Mouse (Mus musculus) embryonic facial prominence, embryonic 12.5 days (tissue): ENCODE measurements at regions not wholly inside any gene's neighbourhood (a gene's known extent, or its start where the extent isn't known, plus 50 kb on each side); places are given as distances from the start of the nearest gene placed in this dataset.

Experiments used
- ATAC-seq: fragments of 200-750 bp; cut with Nextera tagmentation; 2 replicates; pipeline ENCODE4 v1.8.0; 2017; ENCODE audit not compliant: insufficient number of reproducible peaks, insufficient read depth, low FRiP score, low TSS enrichment
- H3K27ac ChIP-seq: fragments of 300-500 bp; sonication (generic); 2 replicates; pipeline ENCODE4 v1.5.1; 2016; ENCODE audit warnings: mild to moderate bottlenecking
- H3K27me3 ChIP-seq: fragments of 300-500 bp; sonication (generic); 2 replicates; pipeline ENCODE4 v1.6.1; 2016; ENCODE audit warnings: mild to moderate bottlenecking, moderate library complexity
- H3K36me3 ChIP-seq: fragments of 300-500 bp; sonication (generic); 2 replicates; pipeline ENCODE4 v1.6.1; 2016; ENCODE audit warnings: mild to moderate bottlenecking
- H3K4me1 ChIP-seq: fragments of 300-500 bp; sonication (generic); 2 replicates; pipeline ENCODE4 v1.6.1; 2016
- H3K4me2 ChIP-seq: fragments of 300-500 bp; sonication (generic); replicated peaks from 2 replicates; pipeline ENCODE4 v1.6.1; 2016; ENCODE audit warnings: mild to moderate bottlenecking, moderate library complexity
- H3K4me3 ChIP-seq: fragments of 300-500 bp; sonication (generic); 2 replicates; pipeline ENCODE4 v1.5.1; 2016; ENCODE audit warnings: mild to moderate bottlenecking
- H3K9ac ChIP-seq: fragments of 300-500 bp; sonication (generic); 2 replicates; pipeline ENCODE4 v1.6.1; 2016; ENCODE audit warnings: mild to moderate bottlenecking, moderate library complexity
- H3K9me3 ChIP-seq: fragments of 300-500 bp; sonication (generic); 2 replicates; pipeline ENCODE4 v1.6.1; 2016; ENCODE audit warnings: mild to moderate bottlenecking, moderate library complexity
- WGBS: fragments of 180-500 bp; shearing (Covaris S2); methylation state at CpG from one replicate; pipeline ENCODE4 v1.1.7; 2016; 5-methylcytosine and 5-hydroxymethylcytosine counted together

GRCm38 (mm10) chr5:118448884-118449515, 111.5 kb upstream of the Med13l start:
- Histone ChIP-seq H3K4me1 (peaks cover 3% of the 10 kb centered on the region; the same call in 1 of the 2 replicates), H3K4me3 (no peak overlapping the region), H3K4me2 (no peak overlapping the region), H3K9me3 (no peaks in the 10 kb centered on the region), H3K9ac (no peak overlapping the region), H3K27ac (no peak overlapping the region), H3K36me3 (no peaks in the 10 kb centered on the region), H3K27me3 (no peaks in the 10 kb centered on the region)
- no peak for ATAC-seq
- 82% methylated on average over 3 of the region's 4 CpGs for WGBS

GRCm38 (mm10) chr5:118449893-118450292, 110.6 kb upstream of the Med13l start:
- Histone ChIP-seq H3K4me3 (no peak overlapping the region), H3K36me3 (no peaks in the 10 kb centered on the region), H3K4me2 (no peak overlapping the region), H3K27ac (no peak overlapping the region), H3K4me1 (peaks cover 3% of the 10 kb centered on the region; the same call in 1 of the 2 replicates), H3K9me3 (no peaks in the 10 kb centered on the region), H3K27me3 (no peaks in the 10 kb centered on the region), H3K9ac (no peak overlapping the region)
- WGBS = 76% methylated on average over 4 of the region's 4 CpGs
- ATAC-seq = no peak

GRCm38 (mm10) chr5:118452052-118452451, 108.4 kb upstream of the Med13l start:
- no peak overlapping the region for H3K4me3 ChIP-seq
- no peak overlapping the region for H3K4me2 ChIP-seq
- 77% methylated on average over 2 of the region's 2 CpGs for WGBS
- no peak overlapping the region for H3K27ac ChIP-seq
- H3K36me3 ChIP-seq = no peaks in the 10 kb centered on the region
- ATAC-seq = no peak
- H3K4me1 ChIP-seq = peaks cover 2% of the 10 kb centered on the region; the same call in 1 of the 2 replicates
- no peak overlapping the region for H3K9ac ChIP-seq
- no peaks in the 10 kb centered on the region for H3K27me3 ChIP-seq
- no peaks in the 10 kb centered on the region for H3K9me3 ChIP-seq

- no peak overlapping the region for H3K27ac ChIP-seq
- no peak overlapping the region for H3K9ac ChIP-seq
- no peaks in the 10 kb centered on the region for H3K27me3 ChIP-seq
- H3K36me3 ChIP-seq = no peaks in the 10 kb centered on the region
- whole genome bisulfite sequencing = 95% methylated on average over 1 of the region's 1 CpGs
- H3K4me1 ChIP-seq = peaks cover 5% of the 10 kb centered on the region
- no peak overlapping the region for H3K4me3 ChIP-seq
- H3K9me3 ChIP-seq = no peaks in the 10 kb centered on the region
- no peak overlapping the region for H3K4me2 ChIP-seq
- ATAC-seq = no peak
These were observed 106.4 kb upstream of the Med13l start for GRCm38 (mm10) chr5:118454096-118454495.

- ATAC-seq = peak; percentile 75; the same call in 1 of the 2 replicates
- no peaks in the 10 kb centered on the region for H3K36me3 ChIP-seq
- H3K27me3 ChIP-seq = no peaks in the 10 kb centered on the region
- WGBS = 5% methylated on average over 16 of the region's 16 CpGs
- peak overlapping the region; percentile 54 for H3K4me2 ChIP-seq
- H3K27ac ChIP-seq = no peak overlapping the region
- peak overlapping the region; percentile 36; the same call in 1 of the 2 replicates for H3K9ac ChIP-seq
- H3K4me3 ChIP-seq = peak overlapping the region; percentile 24
- H3K9me3 ChIP-seq = no peaks in the 10 kb centered on the region
- peaks cover 21% of the 10 kb centered on the region for H3K4me1 ChIP-seq
These were observed 101.6 kb upstream of the Med13l start for GRCm38 (mm10) chr5:118458727-118459390.

GRCm38 (mm10) chr5:118459391-118459792, 101.1 kb upstream of the Med13l start:
- Histone ChIP-seq H3K4me1 (peaks cover 25% of the 10 kb centered on the region), H3K36me3 (no peaks in the 10 kb centered on the region), H3K4me3 (peak overlapping the region; percentile 24), H3K4me2 (peak overlapping the region; percentile 54), H3K9ac (peak overlapping the region; percentile 36; the same call in 1 of the 2 replicates), H3K27me3 (no peaks in the 10 kb centered on the region), H3K9me3 (no peaks in the 10 kb centered on the region), H3K27ac (no peak overlapping the region)
- WGBS = 2% methylated on average over 12 of the region's 12 CpGs
- no peak for ATAC-seq

GRCm38 (mm10) chr5:118461967-118462366, 98.5 kb upstream of the Med13l start:
- H3K27me3 ChIP-seq = no peaks in the 10 kb centered on the region
- no peak overlapping the region for H3K27ac ChIP-seq
- H3K9ac ChIP-seq = no peak overlapping the region
- no peak overlapping the region for H3K4me3 ChIP-seq
- no peaks in the 10 kb centered on the region for H3K9me3 ChIP-seq
- no peaks in the 10 kb centered on the region for H3K36me3 ChIP-seq
- 23% methylated on average over 4 of the region's 4 CpGs for WGBS
- ATAC-seq = no peak
- H3K4me1 ChIP-seq = peaks cover 47% of the 10 kb centered on the region
- H3K4me2 ChIP-seq = no peak overlapping the region

- peak overlapping the region; percentile 92 for H3K27ac ChIP-seq
- no peaks in the 10 kb centered on the region for H3K9me3 ChIP-seq
- H3K27me3 ChIP-seq = no peaks in the 10 kb centered on the region
- no peaks in the 10 kb centered on the region for H3K36me3 ChIP-seq
- H3K9ac ChIP-seq = peak overlapping the region; percentile 15; the same call in 1 of the 2 replicates
- peak overlapping the region; percentile 51 for H3K4me2 ChIP-seq
- peak overlapping the region; percentile 23 for H3K4me3 ChIP-seq
- peaks cover 40% of the 10 kb centered on the region for H3K4me1 ChIP-seq
- peak; percentile 83 for ATAC-seq
- WGBS = 2% methylated on average over 22 of the region's 22 CpGs
These were observed 95.3 kb upstream of the Med13l start for GRCm38 (mm10) chr5:118464931-118465801.

GRCm38 (mm10) chr5:118465991-118466750, 94.3 kb upstream of the Med13l start:
- ATAC-seq = peak; percentile 50; the same call in 1 of the 2 replicates
- H3K4me3 ChIP-seq = peak overlapping the region; percentile 23
- WGBS = 8% methylated on average over 10 of the region's 10 CpGs
- H3K9me3 ChIP-seq = no peaks in the 10 kb centered on the region
- H3K27me3 ChIP-seq = no peaks in the 10 kb centered on the region
- peak overlapping the region; percentile 51 for H3K4me2 ChIP-seq
- peak overlapping the region; percentile 24; the same call in 1 of the 2 replicates for H3K9ac ChIP-seq
- peaks cover 43% of the 10 kb centered on the region for H3K4me1 ChIP-seq
- H3K36me3 ChIP-seq = no peaks in the 10 kb centered on the region
- H3K27ac ChIP-seq = peak overlapping the region; percentile 92

GRCm38 (mm10) chr5:118468739-118469138, 91.7 kb upstream of the Med13l start:
- ATAC-seq = no peak
- Histone ChIP-seq H3K27ac (no peak overlapping the region), H3K4me2 (no peak overlapping the region), H3K4me1 (peaks cover 51% of the 10 kb centered on the region), H3K36me3 (no peaks in the 10 kb centered on the region), H3K9ac (no peak overlapping the region), H3K4me3 (no peak overlapping the region), H3K27me3 (no peaks in the 10 kb centered on the region), H3K9me3 (no peaks in the 10 kb centered on the region)
- WGBS = 52% methylated on average over 4 of the region's 4 CpGs

- Histone ChIP-seq H3K4me3 (no peak overlapping the region), H3K27ac (no peak overlapping the region), H3K4me2 (no peak overlapping the region), H3K4me1 (peaks cover 33% of the 10 kb centered on the region), H3K36me3 (no peaks in the 10 kb centered on the region), H3K9me3 (no peaks in the 10 kb centered on the region), H3K27me3 (no peaks in the 10 kb centered on the region), H3K9ac (no peak overlapping the region)
- no peak for ATAC-seq
- WGBS = 33% methylated on average over 5 of the region's 5 CpGs
These were observed 88.9 kb upstream of the Med13l start for GRCm38 (mm10) chr5:118471569-118471968.
